Mouse (Mus musculus) limb, embryonic 14.5 days (tissue): Measurements from ENCODE around the gene Bcas2. TPM values are rescaled to one million over a fixed set of nuclear protein-coding genes. Genes with fewer than 3 reads are reported as not detected.

ENCODE experiments used
- ATAC-seq: fragments of 200-750 bp; cut with Nextera tagmentation; 2 replicates; pipeline ENCODE4 v1.8.0; 2017; ENCODE audit warnings: low read depth, moderate number of reproducible peaks, moderate TSS enrichment; ENCODE audit not compliant: low FRiP score
- DNase-seq: peaks from one replicate; pipeline ENCODE4 v3.0.0-alpha.2; 2015; ENCODE audit warnings: low spot score
- H3K27ac ChIP-seq: fragments of 300-500 bp; sonication (generic); replicated peaks from 2 replicates; pipeline ENCODE4 v1.5.1; 2014; ENCODE audit warnings: low read depth, mild to moderate bottlenecking, low read length, moderate library complexity, mixed read lengths
- H3K27me3 ChIP-seq: fragments of 300-500 bp; sonication (generic); 2 replicates; pipeline ENCODE4 v1.6.1; 2014; ENCODE audit warnings: low read length, mixed read lengths; ENCODE audit not compliant: control insufficient read depth, insufficient read depth
- H3K36me3 ChIP-seq: fragments of 300-500 bp; sonication (generic); 2 replicates; pipeline ENCODE4 v1.6.1; 2014; ENCODE audit warnings: mild to moderate bottlenecking, low read length, moderate library complexity, mixed read lengths; ENCODE audit not compliant: control insufficient read depth, insufficient read depth
- H3K4me1 ChIP-seq: fragments of 300-500 bp; sonication (generic); 2 replicates; pipeline ENCODE4 v1.6.1; 2014; ENCODE audit warnings: antibody characterized with exemption, low read length, mixed read lengths; ENCODE audit not compliant: control insufficient read depth, insufficient read depth
- H3K4me2 ChIP-seq: fragments of 300-500 bp; sonication (generic); replicated peaks from 2 replicates; pipeline ENCODE4 v1.6.1; 2014; ENCODE audit warnings: low read depth, mild to moderate bottlenecking, low read length, moderate library complexity; ENCODE audit not compliant: severe bottlenecking
- H3K4me3 ChIP-seq: fragments of 300-500 bp; sonication (generic); replicated peaks from 2 replicates; pipeline ENCODE4 v1.5.1; 2014; ENCODE audit warnings: low read length
- H3K9ac ChIP-seq: fragments of 300-500 bp; sonication (generic); 2 replicates; pipeline ENCODE4 v1.6.1; 2014; ENCODE audit warnings: mild to moderate bottlenecking, low read depth, low read length, moderate library complexity; ENCODE audit not compliant: severe bottlenecking
- H3K9me3 ChIP-seq: fragments of 300-500 bp; sonication (generic); 2 replicates; pipeline ENCODE4 v1.6.1; 2016; ENCODE audit warnings: low read length; ENCODE audit not compliant: control insufficient read depth
- POLR2A ChIP-seq: fragments of 200-500 bp; IDR thresholded peaks from 2 replicates; pipeline ENCODE4 v1.8.0; 2012; ENCODE audit warnings: inconsistent platforms, mild to moderate bottlenecking, moderate library complexity, borderline replicate concordance; ENCODE audit not compliant: insufficient read depth, insufficient read length; ENCODE audit errors: extremely low read depth
- WGBS: fragments of 180-500 bp; shearing (Covaris S2); extraction: QIAGEN DNeasy Blood & Tissue Kit; methylation state at CpG from one replicate; pipeline ENCODE4 v1.1.7; 2014; 5-methylcytosine and 5-hydroxymethylcytosine counted together
- polyA plus RNA-seq, 2 experiments: library from polyadenylated mRNA; depleted of rRNA in 1 of 2; stranded (reverse) in 1 of 2; unstranded in 1 of 2; fragments of >200 nt; fragmentation: Nextera tagmentation in 1 of 2; extraction: Ambion mirVana in 1 of 2; gene quantifications; 2 replicates each; pipeline versions ENCODE4 v1.2.1 to v1.2.3; 2012 to 2014

Gene Bcas2
- polyA plus RNA-seq, 2 experiments: 155 to 161 TPM

DNA sequence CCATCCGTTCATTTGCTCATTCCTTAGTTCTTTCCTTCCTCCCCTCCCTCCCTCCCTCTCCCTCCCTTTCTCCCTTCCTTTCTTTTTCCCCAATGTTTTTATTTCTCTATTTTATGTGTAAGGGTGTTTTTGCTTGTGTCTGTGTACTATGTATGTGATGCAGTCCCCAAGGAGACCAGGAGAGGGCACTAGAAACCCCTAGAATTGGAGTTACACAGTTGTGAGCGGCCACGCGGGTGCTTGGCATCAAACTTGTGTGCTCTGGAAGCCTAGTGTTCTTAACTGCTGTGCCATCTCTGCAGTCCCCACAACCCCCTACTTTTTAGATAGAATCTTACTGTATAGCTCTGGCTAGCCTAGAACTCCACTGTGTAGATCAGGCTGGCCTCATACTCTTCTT is 52.3 kb downstream of the Bcas2 start:
- H3K9ac ChIP-seq: no peak overlapping the region
- no peak overlapping the region for H3K4me2 ChIP-seq
- no peaks in the 10 kb centered on the region for H3K27me3 ChIP-seq
- H3K9me3 ChIP-seq: peaks cover 7% of the 10 kb centered on the region; the same call in 1 of the 2 replicates
- DNase-seq (no peak), ATAC-seq (no peak)
- H3K4me1 ChIP-seq: no peaks in the 10 kb centered on the region
- H3K4me3 ChIP-seq: no peak overlapping the region
- no peak for TF ChIP-seq POLR2A
- H3K36me3 ChIP-seq: no peaks in the 10 kb centered on the region
- WGBS: 62% methylated on average over 4 of the region's 4 CpGs
- no peak overlapping the region for H3K27ac ChIP-seq

- TF ChIP-seq POLR2A: no peak
- 69% methylated on average over 12 of the region's 12 CpGs for WGBS
Observed at GRCm38 (mm10) chr3:103224231-103224765, 52.8 kb downstream of the Bcas2 start.

DNA sequence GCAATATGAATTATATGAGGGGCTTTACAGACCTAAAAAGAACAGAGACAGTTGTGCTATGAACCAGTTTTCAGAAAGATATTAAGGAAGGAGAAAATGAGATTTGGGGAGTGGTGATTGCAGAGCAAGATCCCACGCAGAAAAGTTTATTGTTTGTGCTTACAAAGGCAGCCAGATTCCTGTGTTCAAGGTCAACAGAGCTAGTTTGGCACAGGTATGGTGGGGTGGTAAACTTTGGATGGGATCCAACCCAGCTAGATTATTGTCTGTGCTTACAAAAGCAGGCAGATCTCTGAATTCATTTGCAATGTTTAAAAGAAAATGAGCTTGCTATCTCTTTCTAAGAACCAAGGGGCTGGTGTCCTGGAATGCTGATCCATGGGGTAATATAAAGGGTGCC is 56.3 kb downstream of the Bcas2 start:
- Histone ChIP-seq H3K4me2 (no peak overlapping the region), H3K27me3 (no peaks in the 10 kb centered on the region), H3K9ac (no peak overlapping the region), H3K9me3 (peaks cover 7% of the 10 kb centered on the region; the same call in 1 of the 2 replicates), H3K36me3 (no peaks in the 10 kb centered on the region), H3K27ac (no peak overlapping the region), H3K4me1 (no peaks in the 10 kb centered on the region), H3K4me3 (no peak overlapping the region)
- no peak for TF ChIP-seq POLR2A
- no peak for DNase-seq
- 95% methylated on average over 1 of the region's 1 CpGs for WGBS
- ATAC-seq: no peak

More at GRCm38 (mm10) chr3:103224231-103224765, 52.8 kb downstream of the Bcas2 start:
- ATAC-seq (no peak), DNase-seq (no peak)
- Histone ChIP-seq H3K4me2 (no peak overlapping the region), H3K9ac (no peak overlapping the region), H3K9me3 (peaks cover 7% of the 10 kb centered on the region; the same call in 1 of the 2 replicates), H3K4me1 (no peaks in the 10 kb centered on the region), H3K4me3 (no peak overlapping the region), H3K36me3 (no peaks in the 10 kb centered on the region), H3K27me3 (no peaks in the 10 kb centered on the region), H3K27ac (no peak overlapping the region)

Other genes starting within 250 kb of the Bcas2 start
- gene Sycp1, start 235.6 kb upstream of the Bcas2 start, polyA plus RNA-seq (2012; rRNA removed): not detected in 2 replicates
- not detected in 2 replicates for gene Sycp1, start 235.6 kb upstream of the Bcas2 start, polyA plus RNA-seq (2014; fragmentation: Nextera tagmentation; extraction: Ambion mirVana)
- gene Nr1h5, start 207.5 kb upstream of the Bcas2 start, polyA plus RNA-seq (2012; rRNA removed): 0.08 TPM in 2 replicates
- 0.23 TPM in 1 of 2 replicates, not detected in the other for gene Nr1h5, start 207.5 kb upstream of the Bcas2 start, polyA plus RNA-seq (2014; fragmentation: Nextera tagmentation; extraction: Ambion mirVana)
- gene Sike1, start 175.9 kb upstream of the Bcas2 start, polyA plus RNA-seq (2012; rRNA removed): 42.6 and 43.2 TPM in 2 replicates
- 65.3 and 68.2 TPM in 2 replicates for gene Sike1, start 175.9 kb upstream of the Bcas2 start, polyA plus RNA-seq (2014; fragmentation: Nextera tagmentation; extraction: Ambion mirVana)
- 70.3 and 92.6 TPM in 2 replicates for gene Csde1, start 151.2 kb upstream of the Bcas2 start, polyA plus RNA-seq (2012; rRNA removed)
- gene Csde1, start 151.2 kb upstream of the Bcas2 start, polyA plus RNA-seq (2014; fragmentation: Nextera tagmentation; extraction: Ambion mirVana): 355 and 377 TPM in 2 replicates
- gene Nras, start 113.4 kb upstream of the Bcas2 start, polyA plus RNA-seq (2012; rRNA removed): 65.9 and 67.8 TPM in 2 replicates
- gene Nras, start 113.4 kb upstream of the Bcas2 start, polyA plus RNA-seq (2014; fragmentation: Nextera tagmentation; extraction: Ambion mirVana): 96.8 and 99.2 TPM in 2 replicates
- 12.4 and 15.4 TPM in 2 replicates for gene Ampd1, start 97.6 kb upstream of the Bcas2 start, polyA plus RNA-seq (2012; rRNA removed)
- gene Ampd1, start 97.6 kb upstream of the Bcas2 start, polyA plus RNA-seq (2014; fragmentation: Nextera tagmentation; extraction: Ambion mirVana): 4.4 and 8.3 TPM in 2 replicates
- gene Dennd2c, start 69.1 kb upstream of the Bcas2 start, polyA plus RNA-seq (2012; rRNA removed): 8.6 and 10.0 TPM in 2 replicates
- gene Dennd2c, start 69.1 kb upstream of the Bcas2 start, polyA plus RNA-seq (2014; fragmentation: Nextera tagmentation; extraction: Ambion mirVana): 12.6 and 13.4 TPM in 2 replicates
- gene Trim33, start 107.6 kb downstream of the Bcas2 start, polyA plus RNA-seq (2012; rRNA removed): 20.3 and 22.7 TPM in 2 replicates
- gene Trim33, start 107.6 kb downstream of the Bcas2 start, polyA plus RNA-seq (2014; fragmentation: Nextera tagmentation; extraction: Ambion mirVana): 21.3 and 25.4 TPM in 2 replicates